Mouse (Mus musculus) urinary bladder, postnatal 14 days (tissue): ENCODE measurements around the gene Olfr820.
"Not testable (repeated sequence)": the region's sequence is repeated elsewhere in the genome, so short reads cannot be mapped to it uniquely, and the experiment has no call there.

ENCODE experiments used
- DNase-seq: peaks from one replicate; pipeline ENCODE4 v3.0.0; 2021; ENCODE audit warnings: low spot score

Olfr820 gene

DNA sequence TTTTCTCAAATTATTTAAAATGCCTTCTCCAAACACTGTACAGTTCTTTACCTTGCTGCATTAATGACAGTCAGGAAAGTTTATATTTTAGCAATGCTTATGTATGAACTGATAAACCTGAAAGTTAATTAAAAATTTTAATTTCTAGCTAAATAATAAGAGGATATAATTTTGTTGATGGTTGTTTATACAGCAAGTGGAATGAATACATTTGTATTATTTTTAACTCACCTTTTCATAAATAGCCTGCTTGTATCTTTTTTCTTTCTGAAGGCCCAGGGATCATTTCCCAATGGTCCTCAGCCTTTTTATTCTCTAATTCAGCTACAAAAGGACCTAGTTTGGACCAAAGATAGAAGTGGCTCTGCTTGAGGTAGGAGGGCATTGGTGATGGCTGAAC is at the start of gene Olfr820:
TSS of gene Olfr820 (plus strand) at position 301 of the 400 bp plus-strand sequence.
- no peak for DNase-seq

DNA sequence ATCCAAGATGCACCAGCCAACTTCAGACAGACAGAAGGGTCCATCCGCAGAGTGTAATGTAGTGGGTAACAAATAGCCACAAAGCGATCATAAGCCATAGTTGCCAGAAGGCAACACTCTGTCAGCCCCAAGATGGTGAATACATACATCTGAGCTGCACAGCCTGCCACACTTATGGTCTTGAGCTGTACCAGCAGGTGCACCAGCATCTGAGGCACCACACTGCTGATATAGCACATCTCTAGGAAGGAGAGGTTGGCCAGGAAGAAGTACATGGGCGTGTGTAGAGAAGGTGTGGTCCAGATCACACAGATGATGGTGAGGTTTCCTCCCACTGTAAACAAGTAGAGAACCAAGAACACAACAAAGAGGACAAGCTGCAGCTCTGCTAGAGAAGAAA is 46.2 kb upstream of the Olfr820 start:
- DNase-seq = not testable (repeated sequence)

DNA sequence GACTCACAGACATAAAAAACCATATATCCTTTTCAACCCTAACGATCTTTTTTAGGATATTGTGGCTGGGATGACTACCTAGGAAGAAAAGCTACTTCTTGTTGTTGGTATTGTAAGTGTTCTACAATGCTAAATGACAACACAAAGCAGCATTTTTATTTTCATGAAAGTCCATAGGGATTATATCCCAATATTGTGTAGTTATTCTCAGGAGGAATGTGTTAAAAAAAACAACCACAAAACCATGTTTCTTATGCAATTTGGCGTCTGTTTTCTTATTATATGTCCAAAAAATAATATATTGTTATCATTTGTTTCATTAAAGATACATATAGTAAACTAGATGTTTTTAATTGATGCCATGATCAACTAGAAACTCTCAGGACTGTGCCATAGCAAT is 45.3 kb upstream of the Olfr820 start, which contains the start of gene Olfr819:
TSS of gene Olfr819 (minus strand) at position 101 of the 400 bp plus-strand sequence.
- not testable (repeated sequence) for DNase-seq

DNA sequence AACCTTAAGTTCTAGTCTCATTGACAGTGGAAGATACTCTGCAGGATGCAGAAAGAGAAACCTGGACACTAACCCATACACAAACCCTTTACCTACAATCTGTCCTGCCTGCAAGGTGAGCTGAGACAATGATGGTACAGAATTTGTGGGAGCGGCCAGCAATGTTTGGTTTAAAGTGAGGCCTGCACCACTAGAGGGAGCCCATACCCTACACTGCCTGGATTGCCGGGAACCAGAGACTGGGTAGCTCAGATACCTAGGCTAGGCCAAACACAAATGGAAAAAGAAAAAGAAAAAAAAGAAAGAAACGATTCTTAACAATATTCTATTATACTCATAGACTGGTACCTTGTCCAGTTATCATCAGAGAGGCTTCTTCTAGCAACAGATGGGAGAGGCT is 39.4 kb upstream of the Olfr820 start:
- DNase-seq = not testable (repeated sequence)

DNA sequence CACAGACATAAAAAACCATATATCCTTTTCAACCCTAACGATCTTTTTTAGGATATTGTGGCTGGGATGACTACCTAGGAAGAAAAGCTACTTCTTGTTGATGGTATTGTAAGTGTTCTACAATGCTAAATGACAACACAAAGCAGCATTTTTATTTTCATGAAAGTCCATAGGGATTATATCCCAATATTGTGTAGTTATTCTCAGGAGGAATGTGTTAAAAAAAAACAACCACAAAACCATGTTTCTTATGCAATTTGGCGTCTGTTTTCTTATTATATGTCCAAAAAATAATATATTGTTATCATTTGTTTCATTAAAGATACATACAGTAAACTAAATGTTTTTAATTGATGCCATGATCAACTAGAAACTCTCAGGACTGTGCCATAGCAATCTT is 36.4 kb upstream of the Olfr820 start, which contains the start of gene Olfr247:
TSS of gene Olfr247 (minus strand) at position 101 of the 400 bp plus-strand sequence.
- DNase-seq = not testable (repeated sequence)

DNA sequence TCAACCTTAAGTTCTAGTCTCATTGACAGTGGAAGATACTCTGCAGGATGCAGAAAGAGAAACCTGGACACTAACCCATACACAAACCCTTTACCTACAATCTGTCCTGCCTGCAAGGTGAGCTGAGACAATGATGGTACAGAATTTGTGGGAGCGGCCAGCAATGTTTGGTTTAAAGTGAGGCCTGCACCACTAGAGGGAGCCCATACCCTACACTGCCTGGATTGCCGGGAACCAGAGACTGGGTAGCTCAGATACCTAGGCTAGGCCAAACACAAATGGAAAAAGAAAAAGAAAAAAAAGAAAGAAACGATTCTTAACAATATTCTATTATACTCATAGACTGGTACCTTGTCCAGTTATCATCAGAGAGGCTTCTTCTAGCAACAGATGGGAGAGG is 30.6 kb upstream of the Olfr820 start:
- not testable (repeated sequence) for DNase-seq

DNA sequence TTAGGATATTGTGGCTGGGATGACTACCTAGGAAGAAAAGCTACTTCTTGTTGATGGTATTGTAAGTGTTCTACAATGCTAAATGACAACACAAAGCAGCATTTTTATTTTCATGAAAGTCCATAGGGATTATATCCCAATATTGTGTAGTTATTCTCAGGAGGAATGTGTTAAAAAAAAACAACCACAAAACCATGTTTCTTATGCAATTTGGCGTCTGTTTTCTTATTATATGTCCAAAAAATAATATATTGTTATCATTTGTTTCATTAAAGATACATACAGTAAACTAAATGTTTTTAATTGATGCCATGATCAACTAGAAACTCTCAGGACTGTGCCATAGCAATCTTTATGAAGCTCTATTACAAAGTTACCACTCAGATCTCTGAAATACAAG is 27.5 kb upstream of the Olfr820 start, which contains the start of gene Gm10310:
TSS of gene Gm10310 (minus strand) at position 101 of the 400 bp plus-strand sequence.
- DNase-seq = not testable (repeated sequence)

DNA sequence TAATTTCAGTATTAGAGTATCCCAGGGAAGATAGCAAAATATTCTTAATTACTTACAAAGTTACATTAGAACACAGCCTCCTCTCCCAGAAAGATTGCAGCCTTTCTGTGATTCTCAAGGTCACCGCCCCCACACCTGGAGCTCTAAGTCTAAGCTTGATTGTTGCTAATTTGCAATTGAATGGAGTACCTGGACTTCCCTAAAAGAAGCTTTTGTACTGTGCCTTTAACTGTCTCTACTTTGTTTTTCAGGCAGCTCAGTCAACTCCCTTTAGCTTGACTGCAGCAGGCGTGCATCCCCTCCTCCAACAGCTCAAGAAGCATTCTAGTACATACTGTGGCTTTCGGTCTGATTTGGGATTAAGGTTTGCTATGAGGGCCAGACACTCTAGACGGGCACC is 8.3 kb upstream of the Olfr820 start:
- not testable (repeated sequence) for DNase-seq

DNA sequence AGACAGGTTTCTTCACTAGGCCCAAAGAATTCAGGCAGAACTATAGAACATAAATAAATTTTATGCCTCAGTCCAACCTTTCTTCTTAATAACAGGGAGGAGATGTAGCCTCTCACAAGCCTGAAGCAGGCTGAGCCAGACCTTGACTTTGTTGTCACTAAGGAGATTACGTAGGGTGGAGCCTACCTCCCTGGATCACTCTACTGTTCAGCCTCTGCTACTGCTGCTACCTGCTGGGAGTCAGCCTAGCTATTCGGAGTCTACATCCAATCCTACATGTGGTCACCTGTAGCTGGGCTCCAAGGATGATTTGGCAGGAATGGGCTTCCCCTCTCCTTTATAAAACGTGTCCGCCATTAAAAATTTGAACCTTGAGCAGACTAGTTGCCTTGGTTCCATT is 7.1 kb upstream of the Olfr820 start:
- DNase-seq = not testable (repeated sequence)

DNA sequence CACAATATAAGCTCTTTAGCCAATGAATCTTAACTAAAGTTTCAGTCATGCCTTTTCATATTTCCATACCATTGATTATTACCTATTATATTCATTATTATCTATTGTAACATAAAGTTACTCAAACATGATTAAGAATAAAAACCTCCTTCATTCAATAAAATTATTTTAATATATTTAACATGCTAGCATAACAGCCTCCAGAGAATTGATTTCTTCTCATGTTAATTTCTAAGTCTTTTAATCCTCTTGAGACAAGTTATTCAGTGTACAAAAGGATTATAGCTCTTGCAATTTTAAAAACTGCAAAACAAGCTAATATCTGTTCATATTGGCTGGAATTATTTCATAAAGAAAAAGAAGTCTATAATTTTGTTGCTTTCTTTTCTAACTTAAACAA is 17.6 kb downstream of the Olfr820 start, which contains the start of gene Olfr821:
TSS of gene Olfr821 (plus strand) at position 301 of the 400 bp plus-strand sequence.
- DNase-seq = no peak

DNA sequence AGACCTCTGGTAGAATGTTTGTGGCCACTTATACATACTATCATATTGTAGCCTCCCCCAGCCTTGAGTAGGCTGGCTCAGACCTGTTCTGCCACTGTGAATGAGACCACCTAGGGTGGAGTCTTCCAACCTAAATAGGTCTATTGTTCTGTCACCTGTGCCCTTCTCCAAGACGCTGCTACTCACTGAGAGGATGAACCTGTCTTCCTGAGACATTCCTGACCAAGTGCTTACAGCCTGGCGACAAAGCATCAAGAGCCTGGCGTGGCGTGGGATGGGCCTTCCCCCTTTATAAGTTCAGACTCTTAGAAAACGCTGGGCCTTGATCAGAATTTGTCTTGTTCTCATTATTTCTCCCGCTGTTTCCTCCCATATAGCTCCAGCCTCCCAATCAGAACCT is 24.7 kb downstream of the Olfr820 start:
- no peak for DNase-seq
